Mouse (Mus musculus) kidney, adult 2 months (tissue): ENCODE data around the gene Sgpl1.

Experiments used
- CTCF ChIP-seq: fragments of 200-500 bp; conservative IDR thresholded peaks from 2 replicates; pipeline ENCODE4 v1.5.1; 2011; ENCODE audit warnings: low read depth, mild to moderate bottlenecking, control low read depth, low read length, moderate library complexity, mixed read lengths; ENCODE audit not compliant: insufficient read depth, insufficient read length
- POLR2A ChIP-seq: fragments of 200-500 bp; IDR thresholded peaks from one replicate; pipeline ENCODE4 v1.6.1; 2011; ENCODE audit warnings: low read depth, low read length, control low read depth

- TF ChIP-seq POLR2A (no peak), CTCF (no peak)
Measured at GRCm38 (mm10) chr10:61194611-61195010, 47.1 kb upstream of the Sgpl1 start.
